Mouse (Mus musculus) midbrain, postnatal 0 days (tissue): ENCODE data around the gene Cherp. TPM values are rescaled to one million over a fixed set of nuclear protein-coding genes. Genes with fewer than 3 reads are reported as not detected.

Source experiments
- ATAC-seq: fragments of 200-750 bp; cut with Nextera tagmentation; 2 replicates; pipeline ENCODE4 v1.8.0; 2017; ENCODE audit warnings: moderate number of reproducible peaks, mild to moderate bottlenecking, moderate TSS enrichment, moderate library complexity; ENCODE audit not compliant: low FRiP score
- DNase-seq: peaks from one replicate; pipeline ENCODE4 v3.0.0-alpha.2; 2015; ENCODE audit warnings: low spot score
- H3K27ac ChIP-seq: fragments of 300-500 bp; sonication (generic); 2 replicates; pipeline ENCODE4 v1.5.1; 2014; ENCODE audit warnings: low read depth, mild to moderate bottlenecking, low read length, mixed read lengths
- H3K27me3 ChIP-seq: fragments of 300-500 bp; sonication (generic); 2 replicates; pipeline ENCODE4 v1.6.1; 2014; ENCODE audit warnings: low read length, control low read depth, mixed read lengths; ENCODE audit not compliant: insufficient read depth
- H3K36me3 ChIP-seq: fragments of 300-500 bp; sonication (generic); 2 replicates; pipeline ENCODE4 v1.6.1; 2014; ENCODE audit warnings: low read length, control low read depth, mixed read lengths; ENCODE audit not compliant: insufficient read depth
- H3K4me1 ChIP-seq: fragments of 300-500 bp; sonication (generic); 2 replicates; pipeline ENCODE4 v1.6.1; 2014; ENCODE audit warnings: mild to moderate bottlenecking, control low read depth, antibody characterized with exemption, low read length, mixed read lengths; ENCODE audit not compliant: insufficient read depth
- H3K4me2 ChIP-seq: fragments of 300-500 bp; sonication (generic); 2 replicates; pipeline ENCODE4 v1.6.1; 2014; ENCODE audit warnings: low read depth, mild to moderate bottlenecking, low read length, mixed read lengths; ENCODE audit not compliant: poor library complexity, severe bottlenecking
- H3K4me3 ChIP-seq: fragments of 300-500 bp; sonication (generic); 2 replicates; pipeline ENCODE4 v1.5.1; 2014; ENCODE audit warnings: low read depth, mild to moderate bottlenecking, low read length, moderate library complexity
- H3K9ac ChIP-seq: fragments of 300-500 bp; sonication (generic); replicated peaks from 2 replicates; pipeline ENCODE4 v1.6.1; 2014; ENCODE audit warnings: mild to moderate bottlenecking, low read length, moderate library complexity, mixed read lengths; ENCODE audit not compliant: poor library complexity, severe bottlenecking
- H3K9me3 ChIP-seq: fragments of 300-500 bp; sonication (generic); 2 replicates; pipeline ENCODE4 v1.6.1; 2016; ENCODE audit warnings: low read length, control low read depth
- CTCF ChIP-seq: IDR thresholded peaks from 2 replicates; pipeline ENCODE4 v1.5.1; 2016; ENCODE audit warnings: antibody characterized with exemption, mild to moderate bottlenecking
- WGBS: fragments of 180-500 bp; shearing (Covaris S2); extraction: QIAGEN DNeasy Blood & Tissue Kit; methylation state at CpG from one replicate; pipeline ENCODE4 v1.1.7; 2014; 5-methylcytosine and 5-hydroxymethylcytosine counted together
- polyA plus RNA-seq: library from polyadenylated mRNA; unstranded; fragments of >200 nt; fragmentation: Nextera tagmentation; extraction: Ambion mirVana; gene quantifications from 2 replicates; pipeline ENCODE4 v1.2.1, GENCODE M21; 2015
- total RNA-seq: library from RNA; depleted of rRNA; stranded (reverse); fragments of >200 nt; gene quantifications from 2 replicates; pipeline ENCODE4 v1.2.3, GENCODE M21; 2014

The Cherp gene
- total and polyA plus RNA-seq, 2 experiments from 2014 or later, result 50.9 to 51.4 TPM

DNA sequence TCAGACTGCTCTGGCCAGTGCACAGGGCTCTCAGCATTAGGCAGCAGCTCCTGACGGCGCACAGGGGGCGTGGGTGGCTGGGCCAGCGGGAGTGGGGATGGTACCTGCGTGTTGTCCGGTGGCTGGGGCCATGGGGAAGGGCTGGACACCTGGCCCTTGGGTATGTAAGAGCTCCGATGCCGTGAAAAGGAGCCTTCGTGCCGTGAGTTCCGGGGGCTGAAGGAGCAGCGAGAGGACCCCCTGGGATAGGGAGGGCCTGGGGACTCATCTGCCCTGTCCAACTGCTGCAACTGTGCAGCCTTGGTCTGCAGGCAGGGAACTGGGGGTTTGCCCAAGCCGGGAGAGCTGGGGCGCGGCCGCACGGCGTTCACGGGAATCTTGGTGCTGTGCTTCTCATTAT, 21.2 kb upstream of the Cherp start:
- Histone ChIP-seq H3K9me3 (no peaks in the 10 kb centered on the region), H3K27me3 (no peaks in the 10 kb centered on the region), H3K4me2 (no peak overlapping the region), H3K36me3 (peaks cover 27% of the 10 kb centered on the region), H3K4me1 (peaks cover 8% of the 10 kb centered on the region; the same call in 1 of the 2 replicates), H3K4me3 (no peak overlapping the region), H3K27ac (no peak overlapping the region), H3K9ac (no peak overlapping the region)
- no peak for ATAC-seq
- no peak for TF ChIP-seq CTCF
- DNase-seq, result no peak
- 91% methylated on average over 19 of the region's 19 CpGs for WGBS

DNA sequence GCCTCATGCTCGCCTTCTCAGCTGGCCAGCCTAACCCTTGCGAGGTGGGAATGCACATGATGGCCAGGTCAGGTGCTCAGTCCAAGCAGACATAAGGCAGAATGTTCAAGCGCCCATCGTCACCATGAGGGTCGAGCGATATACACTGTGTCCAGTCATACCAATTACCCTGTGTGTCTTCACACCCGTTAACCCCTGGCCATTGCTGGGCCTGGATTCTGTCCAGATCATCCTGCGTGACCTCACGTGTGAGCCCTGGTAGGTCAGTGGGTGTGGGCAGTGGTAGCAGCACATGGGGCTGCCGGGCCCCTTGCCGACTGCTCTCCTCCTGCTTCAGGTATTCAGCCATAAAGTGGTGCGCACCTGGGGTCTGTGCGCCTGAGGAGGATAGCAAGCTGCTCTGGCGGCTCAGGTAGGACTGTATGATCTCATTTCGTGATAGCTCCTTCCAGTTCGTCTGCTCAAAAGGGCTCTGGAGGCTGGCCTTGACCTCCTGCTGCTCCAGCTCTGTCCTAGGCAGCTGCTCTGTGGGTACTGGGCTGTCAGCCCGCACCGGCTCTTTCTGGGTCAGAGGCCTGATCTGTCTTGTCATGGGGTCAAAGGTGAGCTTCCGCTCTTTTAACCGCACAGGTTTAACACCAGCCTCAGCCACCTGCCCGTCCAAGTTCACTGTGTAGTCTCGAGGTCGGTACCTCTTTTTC, 20.5 kb upstream of the Cherp start:
- ATAC-seq (no peak), DNase-seq (no peak)
- no peak overlapping the region for H3K4me3 ChIP-seq
- no peak overlapping the region for H3K9ac ChIP-seq
- no peak for TF ChIP-seq CTCF
- peaks cover 8% of the 10 kb centered on the region; the same call in 1 of the 2 replicates for H3K4me1 ChIP-seq
- peaks cover 27% of the 10 kb centered on the region for H3K36me3 ChIP-seq
- H3K9me3 ChIP-seq, result no peaks in the 10 kb centered on the region
- 85% methylated on average over 23 of the region's 23 CpGs for WGBS
- H3K4me2 ChIP-seq, result no peak overlapping the region
- H3K27me3 ChIP-seq, result no peaks in the 10 kb centered on the region
- H3K27ac ChIP-seq, result no peak overlapping the region

DNA sequence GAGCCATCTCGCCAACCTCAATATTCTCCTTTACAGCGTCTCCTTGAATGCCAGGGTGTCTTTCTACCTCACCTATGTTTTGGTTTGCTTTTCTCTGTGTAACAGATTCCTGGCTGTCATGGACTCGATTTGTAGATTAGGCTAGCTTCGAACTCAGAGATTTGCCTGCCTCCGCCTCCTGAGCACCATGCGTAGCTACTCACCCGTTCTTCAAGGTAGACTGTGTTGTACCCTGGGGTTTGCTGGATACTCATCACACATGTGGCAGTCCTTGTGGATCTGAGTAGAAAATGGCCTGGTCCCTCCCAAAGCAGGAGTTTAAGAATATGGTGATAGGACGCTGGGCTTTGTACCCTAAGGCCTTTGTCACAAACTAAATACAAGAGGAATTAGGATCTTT, 18.4 kb upstream of the Cherp start:
- DNase-seq, result no peak
- WGBS, result 14% methylated on average over 8 of the region's 8 CpGs
- ATAC-seq, result no peak

DNA sequence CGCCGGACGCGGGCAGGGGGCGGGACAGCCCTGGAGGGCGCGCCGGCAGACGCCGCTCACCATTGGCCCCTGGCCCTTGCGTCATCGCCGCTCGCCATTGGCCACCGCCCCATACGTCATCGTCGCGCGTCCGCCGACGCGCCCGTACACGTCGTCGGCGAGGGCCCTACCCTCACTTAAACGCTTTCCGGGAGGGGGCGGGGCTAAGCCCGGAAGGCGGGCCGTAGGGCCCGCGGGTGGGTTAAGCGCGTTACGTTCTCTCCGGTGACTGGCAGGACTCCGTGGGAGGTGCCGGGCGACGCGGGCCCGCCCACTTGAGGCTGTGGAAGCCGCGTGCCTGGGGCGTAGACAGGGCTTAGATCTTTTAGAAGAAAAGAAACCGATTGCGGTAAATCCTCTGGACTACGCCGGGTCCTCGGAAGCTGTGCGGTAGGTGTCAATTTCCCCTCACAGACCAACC, 17.6 kb upstream of the Cherp start:
- peak overlapping the region; percentile 79 for H3K9ac ChIP-seq
- peak overlapping the region; percentile 67 for H3K4me2 ChIP-seq
- no peak for TF ChIP-seq CTCF
- WGBS, result under 1% methylated on average over 52 of the region's 56 CpGs
- peak overlapping the region; percentile 82 for H3K27ac ChIP-seq
- H3K9me3 ChIP-seq, result no peaks in the 10 kb centered on the region
- ATAC-seq (peak; percentile 97), DNase-seq (peak; percentile 98)
- H3K4me1 ChIP-seq, result peaks cover 8% of the 10 kb centered on the region; the same call in 1 of the 2 replicates
- no peaks in the 10 kb centered on the region for H3K27me3 ChIP-seq
- peaks cover 29% of the 10 kb centered on the region for H3K36me3 ChIP-seq
- peak overlapping the region; percentile 80 for H3K4me3 ChIP-seq

More for the DNA sequence above, 18.4 kb upstream of the Cherp start:
- TF ChIP-seq CTCF, result no peak
- Histone ChIP-seq H3K9me3 (no peaks in the 10 kb centered on the region), H3K36me3 (peaks cover 23% of the 10 kb centered on the region), H3K4me3 (peak overlapping the region; percentile 80), H3K27ac (peak overlapping the region; percentile 60), H3K4me1 (peaks cover 8% of the 10 kb centered on the region; the same call in 1 of the 2 replicates), H3K4me2 (peak overlapping the region; percentile 67), H3K9ac (peak overlapping the region; percentile 79), H3K27me3 (no peaks in the 10 kb centered on the region)

DNA sequence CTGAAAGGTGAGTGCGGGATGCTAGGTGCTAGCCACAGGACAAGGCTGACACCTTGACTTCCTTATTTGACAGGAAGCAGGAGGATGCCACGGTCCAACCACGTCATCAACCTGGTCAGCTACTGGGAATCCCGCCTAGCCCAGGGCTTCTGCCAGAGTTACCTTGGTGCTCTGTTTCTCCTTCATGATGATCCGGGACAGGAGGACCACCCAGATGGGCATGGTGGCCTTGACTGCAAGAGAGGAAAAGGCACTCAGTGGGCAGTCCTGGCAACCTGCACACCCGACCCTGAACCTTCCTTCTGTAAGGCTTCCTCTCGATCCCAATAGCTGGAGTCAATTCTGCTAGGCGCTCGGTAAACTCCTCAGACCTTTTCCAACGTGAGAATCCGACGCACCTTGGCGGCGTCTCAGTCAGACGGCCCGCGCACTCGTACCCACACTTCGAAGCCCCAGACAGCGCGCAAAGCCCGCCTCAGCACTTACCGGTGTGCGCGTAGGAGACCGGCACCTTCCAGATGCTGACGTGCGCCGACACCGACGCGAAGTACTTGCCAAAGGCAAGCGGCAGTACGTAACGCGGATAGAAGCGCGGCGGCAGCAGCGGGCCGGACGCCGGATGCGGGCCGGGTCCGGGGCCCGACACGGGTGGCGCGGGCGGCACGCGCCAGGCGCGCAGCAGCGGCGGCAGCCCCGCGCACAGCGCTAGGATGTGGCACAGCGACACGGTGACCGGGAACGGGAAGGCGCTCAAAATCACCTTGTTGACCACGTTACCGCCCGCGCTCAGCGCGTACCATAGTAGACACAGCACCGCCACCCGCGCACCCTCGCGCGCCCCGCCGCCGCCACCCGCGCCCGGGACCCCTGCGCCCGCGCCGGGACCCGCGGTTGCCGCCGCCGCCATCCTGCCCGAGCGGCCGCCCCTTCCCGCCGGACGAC, 16.9 kb upstream of the Cherp start, which contains the start of gene Slc35e1:
Slc35e1 (minus strand) TSS at position 935 of the 942 bp plus-strand sequence.
- WGBS, result under 1% methylated on average over 83 of the region's 98 CpGs
- DNase-seq (peak; percentile 31), ATAC-seq (peak; percentile 69)
- Histone ChIP-seq H3K9me3 (no peaks in the 10 kb centered on the region), H3K27me3 (no peaks in the 10 kb centered on the region), H3K9ac (peak within 1 kb of the TSS; percentile 79), H3K36me3 (peaks cover 28% of the 10 kb centered on the region), H3K4me1 (peaks cover 8% of the 10 kb centered on the region; the same call in 1 of the 2 replicates), H3K27ac (peak within 1 kb of the TSS; percentile 82), H3K4me3 (peak within 1 kb of the TSS; percentile 80), H3K4me2 (peak within 1 kb of the TSS; percentile 67)
- no peak for TF ChIP-seq CTCF
